Mouse (Mus musculus) gastrocnemius, adult 18-20 months (tissue): ENCODE results near the gene Rab11fip2. TPM values are rescaled to one million over a fixed set of nuclear protein-coding genes. Genes with fewer than 3 reads are reported as not detected.

Experiments used
- DNase-seq: peaks from one replicate; pipeline ENCODE4 v3.0.0; 2021; ENCODE audit warnings: low spot score
- total RNA-seq, 2 experiments: library from RNA; stranded (reverse); gene quantifications; 2 replicates each; pipeline ENCODE4 v1.2.3; 2021

The Rab11fip2 gene
- total RNA-seq, 2 experiments from 2014 or later = 12.0 to 12.1 TPM

GRCm38 (mm10) chr19:59860799-59861198, 82.7 kb downstream of the Rab11fip2 start:
- no peak for DNase-seq

GRCm38 (mm10) chr19:59853061-59853460, 90.4 kb downstream of the Rab11fip2 start:
- peak; percentile 32 for DNase-seq
